Mouse (Mus musculus): ENCODE data around the gene Trpm7.
"Not testable (repeated sequence)": the region's sequence is repeated elsewhere in the genome, so short reads cannot be mapped to it uniquely, and the experiment has no call there.

Trpm7 gene

DNA sequence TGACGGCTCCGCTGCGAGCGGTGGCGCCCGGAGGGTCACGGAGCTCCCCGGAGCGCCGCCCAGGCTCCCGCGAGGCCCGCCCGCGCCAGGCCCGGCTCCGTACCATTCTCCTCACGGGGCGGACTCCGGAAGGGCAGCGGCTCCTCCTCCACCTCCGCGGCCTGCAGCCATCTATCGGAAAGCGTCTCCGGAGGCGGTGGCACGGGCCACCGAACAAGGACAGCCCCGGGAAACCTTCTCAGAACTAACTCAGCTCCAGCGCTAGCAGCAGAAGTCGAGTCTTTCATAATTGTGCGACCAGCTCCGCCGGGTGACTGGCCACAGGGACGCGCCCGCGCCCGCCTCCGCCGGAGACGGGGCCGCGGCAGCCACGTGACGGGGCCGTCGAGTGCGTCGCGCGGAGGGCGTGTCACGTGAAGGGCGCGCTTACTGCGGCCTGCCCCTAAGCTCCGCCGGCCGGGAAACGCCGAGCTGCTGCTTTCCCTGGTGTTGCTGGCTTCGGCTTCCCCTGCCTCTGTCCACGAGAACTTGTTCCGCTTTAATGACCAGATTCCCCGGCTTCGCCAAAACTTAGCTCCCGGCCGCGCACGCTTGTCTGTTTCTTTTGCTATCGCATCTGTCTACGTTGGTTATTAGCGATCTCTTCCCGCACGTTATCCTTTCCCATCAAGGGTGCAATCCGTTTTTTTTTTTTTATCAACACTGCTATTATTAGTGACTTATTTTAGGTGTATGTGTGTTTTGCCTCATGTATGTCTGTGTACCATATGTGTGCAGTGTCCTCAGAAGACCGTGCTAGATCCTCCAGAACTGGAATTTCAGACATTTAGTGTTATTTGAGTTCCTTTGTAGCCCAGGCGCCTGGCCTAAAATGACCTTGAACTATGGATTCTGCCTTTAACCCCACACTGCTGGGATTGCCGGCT, at the start of gene Trpm7:
Gene Trpm7 (minus strand): TSS at position 360 of the 926 bp plus-strand sequence.
- DNase-seq (ENCODE audit: low spot score in 2 of 2): peak; percentile 86 to 88

DNA sequence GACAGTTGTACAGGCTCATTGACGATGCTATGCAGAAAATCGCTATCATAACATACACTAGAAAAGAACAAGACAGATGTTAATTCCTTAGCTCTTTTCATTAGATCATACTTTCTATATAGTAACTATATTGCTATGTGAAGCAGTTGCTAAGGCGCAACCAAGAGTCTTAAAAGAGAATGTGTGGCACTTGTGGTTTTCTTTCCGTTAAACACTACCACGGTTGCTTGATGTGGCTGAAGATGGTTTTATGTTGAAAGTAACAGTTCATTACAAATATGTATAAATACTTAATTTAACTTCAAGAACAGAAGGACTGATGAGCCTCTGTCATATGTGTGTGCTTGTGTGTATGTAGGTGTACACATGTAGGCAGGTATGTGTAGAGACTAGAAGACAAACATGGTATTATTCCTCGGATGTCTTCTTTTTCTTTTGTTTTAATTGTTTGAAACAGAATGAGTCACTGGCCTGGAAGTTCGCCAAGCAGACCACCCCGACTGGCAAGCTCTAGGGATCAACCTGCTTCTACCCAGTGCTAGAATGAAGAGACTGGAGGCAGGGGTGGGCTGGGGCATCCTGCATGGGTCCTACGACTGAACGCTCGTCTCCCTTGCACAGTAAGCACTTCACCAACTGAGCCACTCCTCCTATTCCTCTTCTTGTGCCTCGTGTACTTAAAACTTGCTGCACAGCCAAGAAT, 44.5 kb upstream of the Trpm7 start:
- DNase-seq (ENCODE audit: low spot score in 2 of 2): no peak

DNA sequence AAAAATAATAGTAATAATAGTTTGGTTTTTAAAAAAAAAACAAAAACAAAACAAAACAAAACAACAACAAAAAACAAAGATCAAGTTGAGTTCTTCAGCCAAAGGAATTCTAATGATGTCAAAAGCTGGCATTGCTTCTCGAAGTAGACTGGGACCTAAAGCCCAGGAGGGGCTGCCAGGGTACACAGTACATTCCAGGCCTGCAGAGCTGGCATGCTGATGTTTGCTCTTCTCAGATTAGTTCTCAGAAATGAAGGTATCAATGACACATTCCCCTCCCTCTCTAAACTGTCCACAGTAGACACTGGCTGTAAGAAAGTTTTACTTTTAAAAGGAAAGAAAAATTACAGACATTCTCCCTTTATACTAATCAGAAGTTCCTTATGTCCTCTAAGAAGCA, 40.2 kb upstream of the Trpm7 start:
- no peak for DNase-seq (ENCODE audit: low spot score in 2 of 2)

DNA sequence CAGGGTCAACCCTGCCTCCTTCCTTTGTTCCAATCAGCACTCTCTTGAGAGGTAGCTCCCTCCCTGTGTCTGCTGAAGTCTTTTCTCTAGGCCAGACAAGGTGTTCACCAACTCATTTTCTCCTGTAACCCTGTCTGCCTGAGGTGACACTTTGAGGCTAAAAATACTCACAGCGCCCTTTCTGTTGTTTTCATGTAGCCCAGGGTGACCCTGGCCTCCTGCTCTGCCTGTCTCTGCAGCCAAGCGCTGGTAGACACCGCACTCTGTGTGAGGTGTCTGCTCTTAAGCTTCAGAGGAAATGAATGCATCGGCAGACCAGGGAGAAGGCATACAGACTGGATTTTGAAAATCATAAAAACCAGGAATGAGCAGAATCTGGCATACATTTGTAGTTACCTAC, 38.1 kb upstream of the Trpm7 start:
- DNase-seq (ENCODE audit: low spot score in 2 of 2): no peak

DNA sequence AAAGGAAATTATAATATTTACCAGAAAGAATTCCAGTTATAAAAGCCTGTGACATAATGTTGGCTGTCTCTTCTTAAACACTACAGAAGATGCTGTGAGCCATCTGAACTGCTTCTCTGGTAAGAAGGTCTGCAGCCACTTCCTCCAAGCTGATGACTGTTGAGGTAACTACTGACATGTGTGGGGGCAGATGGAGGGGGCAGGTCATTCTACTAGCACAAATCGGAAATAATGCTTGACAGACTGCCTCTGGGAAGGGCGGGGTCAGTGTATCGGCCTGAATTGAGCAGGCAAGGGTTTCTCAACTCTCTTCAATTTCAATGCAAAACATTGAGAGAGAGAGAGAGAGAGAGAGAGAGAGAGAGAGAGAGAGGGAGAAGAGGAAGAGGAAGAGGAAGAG, 28.1 kb upstream of the Trpm7 start:
- no peak for DNase-seq (ENCODE audit: low spot score in 2 of 2)

DNA sequence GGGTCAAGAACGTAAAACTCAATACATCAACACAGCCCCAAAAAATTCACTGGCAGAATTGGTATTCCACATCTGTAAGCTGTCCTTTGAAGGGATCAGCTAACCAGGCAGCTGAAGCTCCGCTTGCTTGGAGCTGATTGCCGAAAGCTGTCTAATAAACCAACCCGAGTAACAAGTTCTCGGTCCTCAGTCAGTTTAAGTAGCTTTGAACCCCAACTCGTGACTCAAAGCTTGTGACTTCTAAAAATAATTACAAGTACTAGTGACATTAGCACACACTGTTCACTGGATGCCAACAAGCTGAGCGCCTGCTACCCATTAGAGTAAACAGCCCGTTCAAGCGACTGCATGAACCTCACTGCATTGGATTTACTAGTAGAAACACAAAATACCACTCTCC, 21.5 kb upstream of the Trpm7 start:
- no peak for DNase-seq (ENCODE audit: low spot score in 2 of 2)

DNA sequence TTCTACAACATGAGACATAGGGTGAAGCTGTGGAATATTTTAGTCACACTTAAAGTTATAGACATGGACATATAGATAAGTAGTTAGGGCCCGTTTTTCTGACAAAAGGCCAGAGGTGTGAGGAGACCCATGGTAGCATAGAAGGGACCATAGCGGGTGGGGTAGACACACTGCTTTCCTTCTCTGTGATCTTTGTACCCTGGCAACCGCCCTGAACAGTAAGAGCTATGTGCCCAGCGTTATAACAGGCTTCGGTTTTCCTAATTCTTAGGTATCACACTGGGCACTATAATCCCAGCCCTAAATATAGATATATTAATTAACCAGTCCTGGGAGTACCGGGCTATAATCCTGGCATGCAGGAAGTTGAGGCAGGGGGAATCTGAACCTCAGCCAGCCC, 20.9 kb upstream of the Trpm7 start:
- no peak for DNase-seq (ENCODE audit: low spot score in 2 of 2)

DNA sequence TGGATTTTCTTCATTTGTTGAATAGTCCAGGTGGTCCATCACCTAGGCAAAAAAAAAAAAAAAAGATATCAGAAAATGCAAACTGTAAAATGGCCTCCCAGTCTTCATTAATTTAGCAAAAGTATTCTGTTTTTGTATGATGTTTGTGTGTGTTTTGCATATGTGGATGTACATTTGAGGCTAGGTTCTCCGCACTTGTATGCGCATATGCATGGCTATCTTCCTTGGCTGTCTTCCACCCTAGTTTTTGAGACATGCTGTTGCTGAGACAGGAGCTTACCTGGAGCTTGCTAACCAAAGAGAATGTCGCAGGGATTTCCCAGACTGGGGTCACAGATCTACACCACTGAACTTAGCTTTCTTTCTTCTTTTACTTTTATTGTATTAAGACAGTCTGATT, 18.2 kb upstream of the Trpm7 start:
- no peak for DNase-seq (ENCODE audit: low spot score in 2 of 2)

DNA sequence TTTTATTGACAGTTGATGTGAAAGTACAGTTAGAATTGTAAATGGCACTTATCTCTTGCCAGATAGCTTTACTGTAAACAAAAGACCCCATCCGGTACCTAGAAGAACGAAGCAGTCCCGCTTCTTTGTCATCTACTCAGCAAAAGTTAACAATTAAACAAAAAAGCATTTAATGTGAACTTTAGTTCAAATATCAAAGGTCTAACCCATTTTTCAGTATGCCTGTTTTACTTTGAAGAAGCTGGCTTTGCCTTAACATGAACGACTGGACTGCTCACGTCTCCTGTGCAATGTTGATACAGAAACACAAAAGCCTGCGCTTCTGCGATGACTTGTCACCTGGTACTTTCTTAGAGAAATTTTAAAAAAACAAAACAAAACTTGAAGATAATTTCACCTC, 16.3 kb upstream of the Trpm7 start:
- DNase-seq (ENCODE audit: low spot score in 2 of 2): no peak

DNA sequence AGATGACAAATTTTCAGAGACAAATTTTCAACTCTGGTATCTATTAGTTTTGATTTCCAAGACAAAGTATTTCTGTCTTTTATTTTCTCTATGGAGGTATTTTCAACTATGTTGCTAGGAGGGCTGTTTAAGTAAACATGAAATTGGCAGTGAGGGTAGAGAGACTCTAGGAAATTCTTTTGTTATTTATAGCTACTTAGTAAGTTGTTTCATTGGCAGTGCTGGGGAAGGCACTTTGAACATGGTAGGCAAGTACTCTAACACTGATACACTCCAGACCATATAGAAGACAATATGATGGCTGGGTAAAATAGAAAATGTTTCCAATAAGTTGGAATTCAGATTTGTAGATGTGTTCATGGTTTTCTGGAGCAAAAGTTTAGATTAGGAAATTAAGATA, 15.7 kb upstream of the Trpm7 start:
- DNase-seq (ENCODE audit: low spot score in 2 of 2): no peak

DNA sequence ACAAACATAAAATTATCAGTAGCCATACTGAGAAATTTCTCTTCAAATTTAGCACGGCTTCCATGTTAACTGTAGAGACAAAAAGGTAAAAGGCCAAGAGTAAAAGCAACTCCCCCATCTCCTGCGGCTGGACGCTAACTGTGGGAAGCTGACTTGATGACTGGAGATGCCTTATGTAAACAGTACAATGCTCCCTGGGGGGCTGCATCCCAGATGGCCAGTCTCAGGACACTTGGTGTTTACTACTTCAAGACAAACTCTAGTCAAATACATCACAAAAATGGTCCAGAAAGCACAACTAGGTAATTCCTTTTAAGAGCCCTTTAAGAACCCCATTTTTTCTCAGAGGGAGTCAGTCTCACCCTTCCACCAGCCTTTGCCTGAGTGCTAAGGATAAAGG, 11.1 kb upstream of the Trpm7 start:
- no peak for DNase-seq (ENCODE audit: low spot score in 2 of 2)

DNA sequence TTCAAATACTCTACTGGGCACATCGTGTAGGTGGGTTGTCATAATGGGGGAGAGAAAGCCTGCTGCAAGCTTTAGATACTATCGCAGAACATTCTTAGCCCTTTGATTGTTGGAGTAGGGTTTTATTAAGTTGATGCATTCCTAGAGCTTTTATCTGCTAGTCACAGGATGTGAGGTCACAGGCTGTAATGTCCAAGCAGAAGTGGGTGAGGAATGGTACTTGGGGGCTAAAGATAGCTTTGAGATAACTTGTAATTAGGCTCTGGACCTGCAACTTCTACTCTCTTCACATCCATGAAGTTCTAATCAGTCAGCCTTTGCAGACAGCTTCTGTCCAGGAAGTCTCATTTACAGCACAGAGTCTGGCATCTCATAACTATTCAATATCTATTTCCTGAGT, 9.8 kb upstream of the Trpm7 start:
- DNase-seq (ENCODE audit: low spot score in 2 of 2): no peak

DNA sequence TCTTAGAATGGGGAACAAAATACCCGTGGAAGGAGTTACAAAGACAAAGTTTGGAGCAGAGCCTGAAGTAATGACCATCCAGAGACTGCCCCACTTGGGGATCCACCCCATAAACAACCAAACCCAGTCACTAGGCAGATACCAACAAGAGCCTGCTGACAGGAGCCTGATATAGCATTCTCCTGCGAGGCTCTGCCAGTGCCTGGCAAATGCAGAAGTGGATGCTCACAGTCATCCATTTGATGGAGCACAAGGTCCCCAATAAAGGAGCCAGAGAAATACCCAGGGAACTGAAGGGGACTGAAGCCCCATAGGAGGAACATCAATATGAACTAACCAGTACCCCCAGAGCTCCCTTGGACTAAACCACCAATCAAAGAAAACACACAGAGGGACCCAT, 6.7 kb upstream of the Trpm7 start:
- DNase-seq (ENCODE audit: low spot score in 2 of 2): not testable (repeated sequence)

DNA sequence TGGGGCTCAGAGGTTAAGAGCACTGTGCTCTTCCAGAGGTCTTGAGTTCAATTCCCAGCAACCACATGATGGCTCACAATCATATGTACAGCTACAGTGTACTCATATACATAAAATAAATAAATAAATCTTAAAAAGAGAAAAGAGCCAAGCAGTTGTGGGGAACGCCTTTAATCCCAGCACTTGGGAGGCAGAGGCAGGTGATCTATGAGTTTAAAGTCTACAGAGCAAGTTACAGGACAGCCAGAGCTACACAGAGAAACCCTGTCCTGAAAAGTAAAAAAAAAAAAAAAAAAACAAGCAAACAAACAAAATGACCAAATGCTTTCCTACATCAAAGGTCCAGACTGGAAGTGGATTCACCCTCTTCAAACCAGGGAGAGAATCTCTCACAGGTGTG, 2.0 kb upstream of the Trpm7 start:
- DNase-seq (ENCODE audit: low spot score in 2 of 2): no peak

DNA sequence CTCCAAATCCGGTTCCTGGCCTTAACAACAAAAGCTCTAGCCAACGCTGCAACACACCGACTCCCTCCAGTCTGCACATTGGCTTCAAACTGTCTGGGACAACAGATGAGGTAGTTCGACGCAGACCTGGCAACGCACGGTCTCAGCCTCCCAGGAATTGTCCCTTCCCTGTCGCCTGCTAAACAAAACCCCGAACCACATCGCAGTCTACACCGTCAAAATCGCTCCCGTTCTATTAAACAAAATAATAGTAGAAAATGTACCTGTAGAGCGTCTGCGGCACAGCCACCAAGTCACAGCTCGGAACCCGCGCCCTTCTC, 554 bp downstream of the Trpm7 start:
- DNase-seq (ENCODE audit: low spot score in 2 of 2): peak; percentile 18 to 23

DNA sequence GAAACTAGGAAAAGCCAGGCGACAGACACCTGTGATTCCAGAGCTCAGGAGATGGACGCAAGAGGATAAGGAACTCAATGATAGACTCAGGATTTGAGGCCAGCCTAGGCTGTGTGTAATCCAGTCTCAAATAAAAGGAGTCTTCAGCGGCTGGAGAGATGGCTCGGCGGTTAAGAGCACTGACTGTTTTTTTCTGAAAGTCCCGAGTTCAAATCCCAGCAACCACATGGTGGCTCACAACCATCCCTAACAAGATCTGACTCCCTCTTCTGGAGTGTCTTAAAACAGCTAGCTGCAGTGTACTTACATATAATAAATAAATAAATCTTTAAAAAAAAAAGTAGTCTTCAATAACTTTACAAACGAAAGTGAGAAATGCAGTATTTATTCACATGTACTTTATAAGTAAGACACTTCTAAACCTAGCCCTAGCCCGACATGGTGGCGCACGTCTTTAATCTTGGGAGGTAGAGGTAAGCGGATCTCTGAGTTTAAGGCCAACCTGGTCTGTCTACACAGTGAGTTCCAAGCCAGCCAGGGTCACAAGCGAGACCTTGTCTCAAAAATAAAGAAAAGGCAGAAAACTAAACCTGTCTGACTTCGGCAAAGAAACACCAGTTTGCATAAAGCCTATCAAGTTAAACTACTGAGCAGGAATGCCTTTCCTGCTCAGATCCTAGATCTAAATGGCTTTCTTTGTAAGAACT, 1.1 kb downstream of the Trpm7 start:
- DNase-seq (ENCODE audit: low spot score in 2 of 2): no peak

DNA sequence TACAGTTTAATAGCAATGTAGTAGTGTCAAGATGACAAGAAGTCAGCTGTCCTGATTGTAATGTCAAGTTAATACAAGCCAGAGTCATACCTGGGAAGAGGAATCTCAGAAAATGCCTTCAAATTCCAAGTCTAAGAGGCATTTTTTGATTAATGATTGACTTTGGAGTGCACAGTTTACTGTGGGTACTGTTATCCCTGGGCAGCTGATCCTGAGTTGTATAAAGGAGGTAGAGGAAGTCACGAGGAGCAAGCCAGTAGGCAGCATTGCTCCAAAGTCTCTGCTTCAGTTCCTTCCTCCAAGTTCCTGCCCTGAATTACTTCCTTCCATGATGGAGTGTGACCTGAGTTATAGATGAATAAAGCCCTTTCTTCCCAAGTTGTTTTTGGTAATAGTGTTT, 9.7 kb downstream of the Trpm7 start:
- DNase-seq (ENCODE audit: low spot score in 2 of 2): no peak

DNA sequence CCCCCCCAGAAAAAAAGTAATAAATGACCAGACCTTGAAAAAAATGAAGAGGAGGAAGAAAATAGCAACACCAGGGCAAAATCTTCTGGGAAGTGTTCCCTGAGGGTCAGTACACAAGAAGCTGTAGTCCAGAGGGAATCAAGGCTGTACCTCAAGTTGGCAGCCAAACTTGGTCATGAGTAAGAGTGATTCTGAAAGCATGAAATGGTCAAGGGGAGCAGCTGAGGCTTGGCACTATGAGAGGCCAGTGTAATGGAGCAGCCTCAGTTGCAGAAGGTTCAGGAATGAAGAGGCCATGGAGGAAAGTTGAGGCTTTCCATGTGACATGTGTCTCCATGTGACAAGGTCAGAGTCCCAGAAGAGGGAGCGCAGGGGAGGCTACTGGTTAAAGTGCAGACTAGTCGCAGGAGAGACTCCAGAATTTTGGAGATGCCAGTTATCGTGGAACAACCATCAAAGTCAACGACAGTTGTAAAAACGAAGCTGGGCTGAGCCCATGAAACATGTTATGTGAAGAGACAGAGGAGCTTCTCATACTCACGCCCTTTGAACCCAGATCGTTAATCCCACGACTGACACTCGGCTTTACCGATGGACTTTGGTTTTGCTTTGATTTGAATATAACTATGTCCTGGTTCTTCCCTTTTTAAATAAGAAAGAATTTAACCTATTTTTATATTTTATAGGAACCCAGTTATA, 10.4 kb downstream of the Trpm7 start:
- DNase-seq (ENCODE audit: low spot score in 2 of 2): no peak

DNA sequence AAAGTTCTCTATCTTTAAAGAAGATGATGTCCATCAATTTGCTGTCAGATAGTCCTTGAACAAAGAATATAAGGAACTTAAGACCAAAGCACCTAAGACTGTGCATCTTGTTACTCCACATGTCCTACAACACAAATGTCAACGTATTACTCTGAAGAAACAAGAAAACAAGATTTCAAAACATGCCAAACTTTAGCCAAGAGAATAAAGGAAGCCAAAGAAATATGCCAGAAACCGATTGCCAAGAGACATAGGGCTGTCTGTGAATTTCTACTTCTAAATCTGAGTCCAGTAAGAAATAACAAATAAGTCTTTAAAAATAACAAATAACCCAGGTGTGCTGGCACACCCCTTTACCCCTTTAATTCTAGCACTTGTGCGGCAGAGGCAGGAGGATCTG, 11.0 kb downstream of the Trpm7 start:
- DNase-seq (ENCODE audit: low spot score in 2 of 2): no peak

DNA sequence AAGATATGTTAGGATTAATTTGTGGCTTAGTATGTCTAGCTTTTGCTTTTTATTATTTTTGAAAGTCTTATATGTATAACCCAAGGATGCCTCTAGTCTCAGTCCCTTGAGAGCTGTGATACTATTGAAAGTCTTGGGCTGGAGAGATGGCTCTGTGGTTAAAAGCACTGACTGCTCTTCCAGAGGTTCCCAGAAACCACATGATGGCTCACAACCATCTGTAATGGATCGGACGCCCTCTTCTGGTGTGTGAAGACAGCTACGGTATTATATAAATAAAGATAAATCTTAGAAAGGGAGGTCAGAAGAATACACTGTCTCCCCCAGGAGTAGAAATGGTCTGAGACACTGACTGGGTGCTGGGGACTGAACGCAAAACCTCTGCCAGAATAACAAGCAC, 31.3 kb downstream of the Trpm7 start:
- DNase-seq (ENCODE audit: low spot score in 2 of 2): no peak

DNA sequence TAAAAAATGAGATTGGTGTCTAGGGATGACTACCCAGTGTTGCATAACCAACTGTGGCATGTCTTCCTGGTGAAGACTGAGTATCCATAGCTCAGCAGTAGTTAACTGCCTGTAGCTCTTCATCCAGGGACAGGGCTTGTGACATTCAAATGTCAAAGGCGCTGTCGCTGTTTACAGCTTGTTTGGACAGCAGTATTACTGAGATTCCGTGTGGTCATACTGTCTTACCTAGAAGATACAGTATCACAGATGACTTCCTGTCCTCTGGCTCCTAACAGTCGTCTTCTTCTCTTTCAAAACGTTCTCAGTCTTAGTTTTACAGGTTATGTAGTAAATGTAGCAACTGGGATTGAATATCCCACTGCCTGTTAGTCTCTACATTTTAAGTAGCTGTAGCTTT, 37.2 kb downstream of the Trpm7 start:
- no peak for DNase-seq (ENCODE audit: low spot score in 2 of 2)

DNA sequence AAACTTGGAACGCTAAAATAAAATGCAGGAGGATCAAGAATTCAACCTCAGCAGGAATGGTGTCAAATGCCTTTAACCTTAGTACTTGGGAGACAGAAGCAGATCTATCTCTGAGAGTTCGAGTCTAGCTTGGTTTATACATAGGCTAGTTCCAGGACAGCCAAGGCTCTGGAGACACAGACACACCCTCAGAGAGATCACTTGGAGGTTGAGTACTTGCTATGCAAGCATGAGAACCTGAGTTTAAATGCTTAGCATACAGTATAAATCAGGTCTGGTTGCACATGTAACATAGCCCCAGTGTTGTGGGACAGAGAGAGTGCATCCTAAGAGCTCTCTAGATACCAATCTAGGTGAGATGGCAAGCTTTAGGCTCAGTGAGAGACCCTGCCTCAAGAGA, 58.6 kb downstream of the Trpm7 start:
- DNase-seq (ENCODE audit: low spot score in 2 of 2): no peak

Data from frontal cortex, postnatal 14 days (tissue).